Mouse (Mus musculus) hindbrain, postnatal 0 days (tissue): ENCODE data around the gene Hoxd3. TPM values are rescaled to one million over a fixed set of nuclear protein-coding genes. Genes with fewer than 3 reads are reported as not detected.

Experiments used
- ATAC-seq: fragments of 200-750 bp; cut with Nextera tagmentation; 2 replicates; pipeline ENCODE4 v1.8.0; 2017; ENCODE audit warnings: mild to moderate bottlenecking, moderate TSS enrichment, moderate library complexity
- DNase-seq: peaks from one replicate; pipeline ENCODE4 v3.0.0-alpha.2; 2015; ENCODE audit warnings: low spot score
- H3K27ac ChIP-seq: fragments of 300-500 bp; sonication (generic); 2 replicates; pipeline ENCODE4 v1.5.1; 2014; ENCODE audit warnings: mild to moderate bottlenecking
- H3K27me3 ChIP-seq: fragments of 300-500 bp; sonication (generic); 2 replicates; pipeline ENCODE4 v1.6.1; 2014; ENCODE audit warnings: low read length, mixed read lengths; ENCODE audit not compliant: insufficient read depth
- H3K36me3 ChIP-seq: fragments of 300-500 bp; sonication (generic); 2 replicates; pipeline ENCODE4 v1.6.1; 2014; ENCODE audit warnings: low read length, mixed read lengths; ENCODE audit not compliant: insufficient read depth
- H3K4me1 ChIP-seq: fragments of 300-500 bp; sonication (generic); 2 replicates; pipeline ENCODE4 v1.6.1; 2014; ENCODE audit warnings: antibody characterized with exemption, low read length, mixed read lengths; ENCODE audit not compliant: insufficient read depth
- H3K4me2 ChIP-seq: fragments of 300-500 bp; sonication (generic); 2 replicates; pipeline ENCODE4 v1.6.1; 2014; ENCODE audit warnings: low read depth, mild to moderate bottlenecking, low read length, moderate library complexity, mixed read lengths
- H3K4me3 ChIP-seq: fragments of 300-500 bp; sonication (generic); 2 replicates; pipeline ENCODE4 v1.5.1; 2014; ENCODE audit warnings: low read length
- H3K9ac ChIP-seq: fragments of 300-500 bp; sonication (generic); replicated peaks from 2 replicates; pipeline ENCODE4 v1.6.1; 2014; ENCODE audit warnings: mild to moderate bottlenecking, low read length, moderate library complexity, mixed read lengths
- H3K9me3 ChIP-seq: fragments of 300-500 bp; sonication (generic); 2 replicates; pipeline ENCODE4 v1.6.1; 2016; ENCODE audit warnings: low read length, mixed read lengths
- CTCF ChIP-seq: IDR thresholded peaks from 2 replicates; pipeline ENCODE4 v1.5.1; 2016; ENCODE audit warnings: antibody characterized with exemption, control low read depth, low read depth
- WGBS: fragments of 180-500 bp; shearing (Covaris S2); extraction: QIAGEN DNeasy Blood & Tissue Kit; methylation state at CpG from one replicate; pipeline ENCODE4 v1.1.7; 2014; 5-methylcytosine and 5-hydroxymethylcytosine counted together
- microRNA counts: library from miRNA; unstranded; fragments of <30 nt; microRNA quantifications from one replicate; lab custom pipeline; 2015
- microRNA-seq, 2 experiments: library from miRNA; unstranded; fragments of <30 nt; microRNA quantifications; one replicate each; pipeline ENCODE4; 2016
- polyA plus RNA-seq: library from polyadenylated mRNA; unstranded; fragments of >200 nt; fragmentation: Nextera tagmentation; extraction: Ambion mirVana; gene quantifications from 2 replicates; pipeline ENCODE4 v1.2.1, GENCODE M21; 2015
- total RNA-seq: library from RNA; depleted of rRNA; stranded (reverse); fragments of >200 nt; gene quantifications from 2 replicates; pipeline ENCODE4 v1.2.3, GENCODE M21; 2014; rRNA removed

Gene Hoxd3
- total and polyA plus RNA-seq, 2 experiments from 2014 or later: 26.3 to 36.8 TPM

- WGBS: 58% methylated on average over 13 of the region's 13 CpGs
- Histone ChIP-seq H3K4me2 (no peak overlapping the region), H3K4me1 (no peaks in the 10 kb centered on the region), H3K9ac (no peak overlapping the region), H3K27me3 (no peaks in the 10 kb centered on the region), H3K27ac (no peak overlapping the region), H3K36me3 (no peaks in the 10 kb centered on the region), H3K9me3 (no peaks in the 10 kb centered on the region), H3K4me3 (no peak overlapping the region)
- ATAC-seq (no peak), DNase-seq (no peak)
- TF ChIP-seq CTCF: no peak
These were observed 66.0 kb downstream of the Hoxd3 start for GRCm38 (mm10) chr2:74777536-74778275.

GRCm38 (mm10) chr2:74781386-74781785 lies 69.7 kb downstream of the Hoxd3 start:
- ATAC-seq (no peak), DNase-seq (no peak)
- Histone ChIP-seq H3K27ac (no peak overlapping the region), H3K27me3 (no peaks in the 10 kb centered on the region), H3K4me1 (no peaks in the 10 kb centered on the region), H3K4me3 (no peak overlapping the region), H3K4me2 (no peak overlapping the region), H3K9me3 (no peaks in the 10 kb centered on the region), H3K9ac (no peak overlapping the region), H3K36me3 (no peaks in the 10 kb centered on the region)
- 81% methylated on average over 5 of the region's 5 CpGs for WGBS
- no peak for TF ChIP-seq CTCF

- ATAC-seq (no peak), DNase-seq (peak; percentile 15)
- no peak overlapping the region for H3K9ac ChIP-seq
- no peaks in the 10 kb centered on the region for H3K27me3 ChIP-seq
- TF ChIP-seq CTCF: no peak
- H3K4me3 ChIP-seq: no peak overlapping the region
- H3K27ac ChIP-seq: no peak overlapping the region
- 47% methylated on average over 7 of the region's 7 CpGs for WGBS
- H3K4me2 ChIP-seq: no peak overlapping the region
- H3K36me3 ChIP-seq: no peaks in the 10 kb centered on the region
- no peaks in the 10 kb centered on the region for H3K9me3 ChIP-seq
- no peaks in the 10 kb centered on the region for H3K4me1 ChIP-seq
These were observed 83.8 kb downstream of the Hoxd3 start for GRCm38 (mm10) chr2:74795531-74795930.

MicroRNAs within 50 kb of the gene (microRNA counts, 519-probe panel; counts per million panel counts)
- microRNA mmu-miR-10b (lab: Ali Mortazavi, UCI): 4,484 counts per million, percentile 79 among the panel's probes with 10 or more counts

Small RNA genes within 50 kb of the gene (microRNA-seq; reads per million reads assigned to microRNA genes)
- gene Gm44463 (0 reads per million in 2 experiments), gene Mir10b (10,986 to 11,055 reads per million in 2 experiments)

Other genes starting within 250 kb of the Hoxd3 start
- 28.4 and 54.2 TPM in 2 replicates for gene Lnpk, start 132.5 kb upstream of the Hoxd3 start, total RNA-seq
- 40.8 and 41.0 TPM in 2 replicates for gene Lnpk, start 132.5 kb upstream of the Hoxd3 start, polyA plus RNA-seq
- gene Evx2, start 52.4 kb upstream of the Hoxd3 start, total RNA-seq: 4.3 and 9.6 TPM in 2 replicates
- gene Evx2, start 52.4 kb upstream of the Hoxd3 start, polyA plus RNA-seq: 0.39 and 0.55 TPM in 2 replicates
- gene Hoxd13, start 43.6 kb upstream of the Hoxd3 start, total RNA-seq: 0.21 TPM in 1 of 2 replicates, not detected in the other
- gene Hoxd13, start 43.6 kb upstream of the Hoxd3 start, polyA plus RNA-seq: 0.09 TPM in 1 of 2 replicates, not detected in the other
- not detected in 2 replicates for gene Hoxd12, start 36.9 kb upstream of the Hoxd3 start, total RNA-seq
- gene Hoxd12, start 36.9 kb upstream of the Hoxd3 start, polyA plus RNA-seq: not detected in 2 replicates
- gene Hoxd11, start 32.4 kb upstream of the Hoxd3 start, total RNA-seq: not detected in 2 replicates
- gene Hoxd11, start 32.4 kb upstream of the Hoxd3 start, polyA plus RNA-seq: not detected in 2 replicates
- not detected in 2 replicates for gene Hoxd10, start 20.0 kb upstream of the Hoxd3 start, total RNA-seq
- not detected in 2 replicates for gene Hoxd10, start 20.0 kb upstream of the Hoxd3 start, polyA plus RNA-seq
- not detected in 2 replicates for gene Hoxd9, start 14.2 kb upstream of the Hoxd3 start, total RNA-seq
- gene Hoxd9, start 14.2 kb upstream of the Hoxd3 start, polyA plus RNA-seq: not detected in 2 replicates
- gene Hoxd8, start 7.3 kb upstream of the Hoxd3 start, total RNA-seq: 0.37 and 9.2 TPM in 2 replicates
- gene Hoxd8, start 7.3 kb upstream of the Hoxd3 start, polyA plus RNA-seq: 0.21 TPM in 1 of 2 replicates, not detected in the other
- 13.9 and 18.1 TPM in 2 replicates for gene Hoxd4, start within 50 bp of the Hoxd3 start, total RNA-seq
- 1.6 and 1.9 TPM in 2 replicates for gene Hoxd4, start within 50 bp of the Hoxd3 start, polyA plus RNA-seq
- gene Gm28230, start 14.8 kb downstream of the Hoxd3 start, total RNA-seq: 1.3 and 3.5 TPM in 2 replicates
- gene Gm28230, start 14.8 kb downstream of the Hoxd3 start, polyA plus RNA-seq: 0.37 and 0.70 TPM in 2 replicates
- 0.26 and 1.7 TPM in 2 replicates for gene Hoxd1, start 51.1 kb downstream of the Hoxd3 start, total RNA-seq
- gene Hoxd1, start 51.1 kb downstream of the Hoxd3 start, polyA plus RNA-seq: 0.43 and 0.46 TPM in 2 replicates
- 104 and 139 TPM in 2 replicates for gene Mtx2, start 113.9 kb downstream of the Hoxd3 start, total RNA-seq
- 149 and 150 TPM in 2 replicates for gene Mtx2, start 113.9 kb downstream of the Hoxd3 start, polyA plus RNA-seq